Mouse (Mus musculus) embryo, embryonic 10 days (tissue): ENCODE measurements at regions not wholly inside any gene's neighbourhood (a gene's known extent, or its start where the extent isn't known, plus 50 kb on each side); places are given as distances from the start of the nearest gene placed in this dataset.

Source experiments
- DNase-seq: peaks from one replicate; pipeline ENCODE4 v3.0.0-alpha.2; 2015; ENCODE audit warnings: low spot score

DNA sequence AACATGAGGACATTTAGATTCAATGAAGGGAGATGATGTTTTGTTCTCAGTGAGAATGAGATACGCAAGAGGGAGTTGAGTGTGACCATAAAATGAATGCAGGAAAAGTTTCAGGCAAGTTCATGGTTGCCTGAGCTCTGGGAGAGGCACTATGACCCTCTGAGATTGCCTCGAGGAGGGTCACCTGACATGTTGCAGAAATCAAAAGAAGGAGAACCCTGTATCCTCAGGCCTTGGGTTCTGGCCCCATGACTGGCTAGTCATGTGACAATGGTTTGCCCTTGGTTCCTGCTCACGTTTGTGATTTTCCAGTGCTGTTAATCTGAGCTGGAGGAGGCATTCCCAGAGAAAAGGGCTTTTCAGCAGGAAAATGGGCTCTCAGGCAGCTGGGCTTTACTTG, 98.9 kb downstream of the Mab21l3 start:
- DNase-seq: no peak

DNA sequence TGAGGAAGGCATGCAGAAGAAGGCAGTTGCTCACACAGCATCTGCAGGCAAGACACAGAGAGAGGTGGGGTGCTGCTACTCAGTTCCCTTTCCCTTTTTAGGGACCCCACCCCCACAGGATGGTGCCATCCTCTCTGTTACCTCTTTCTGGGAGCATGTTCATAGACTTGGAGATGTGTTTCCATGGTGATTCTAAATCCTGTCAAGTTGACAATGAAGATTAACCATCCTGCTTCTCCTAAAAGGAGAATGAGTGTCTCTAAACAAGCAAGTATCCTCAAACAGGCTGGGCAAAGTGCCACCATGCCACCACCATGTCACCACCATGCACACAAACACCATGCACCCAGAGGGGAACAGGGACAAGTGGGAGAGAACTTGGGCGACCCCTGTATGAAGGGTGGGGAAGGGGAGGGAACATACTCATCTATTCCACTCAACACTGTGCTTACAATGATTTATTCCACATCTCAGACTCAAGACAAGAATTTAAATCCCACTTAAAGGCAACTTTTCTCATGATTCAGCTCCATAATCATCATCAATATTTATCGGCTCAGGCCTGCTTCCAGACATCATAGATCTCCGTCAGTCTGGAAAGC, 99.6 kb downstream of the Mab21l3 start:
- no peak for DNase-seq

DNA sequence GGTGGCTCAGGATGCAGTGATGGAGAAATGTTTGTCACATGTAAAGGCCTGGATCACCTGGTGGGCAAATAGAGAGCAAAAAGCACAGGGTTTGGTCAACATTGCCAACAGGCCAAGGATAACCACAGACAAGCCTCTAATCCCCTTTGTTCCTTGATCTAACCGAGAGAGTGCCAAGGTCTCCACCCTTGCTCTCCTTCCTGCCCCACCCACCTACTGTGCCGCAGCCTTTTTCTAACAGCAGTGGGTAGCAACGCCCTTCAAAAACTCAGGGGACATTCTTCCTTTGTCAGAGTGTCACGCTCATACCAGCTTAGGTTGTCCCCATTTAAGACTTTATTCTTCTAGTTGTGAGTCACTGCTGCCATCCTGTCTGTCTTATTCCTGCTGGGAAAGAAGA, 100.6 kb downstream of the Mab21l3 start:
- DNase-seq: no peak

DNA sequence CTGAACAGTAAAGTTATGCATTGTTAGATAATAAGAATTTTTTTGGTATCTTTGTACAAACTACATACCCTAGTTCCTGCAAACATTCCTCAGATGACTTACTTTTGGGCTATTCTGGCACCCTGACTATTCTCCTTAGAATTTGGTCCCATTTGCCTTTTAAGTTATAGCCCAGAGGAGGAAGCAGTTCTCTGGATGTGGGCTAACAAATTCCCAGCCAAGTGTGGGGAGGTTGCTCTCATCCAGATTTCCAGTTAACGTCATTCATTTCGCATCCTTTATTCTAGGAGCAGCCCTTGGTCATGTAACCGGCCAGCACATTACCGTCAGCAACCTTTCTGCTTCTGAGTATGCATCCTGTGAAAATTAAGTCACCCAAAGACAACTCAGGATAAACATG, 107.9 kb downstream of the Mab21l3 start:
- DNase-seq: no peak

DNA sequence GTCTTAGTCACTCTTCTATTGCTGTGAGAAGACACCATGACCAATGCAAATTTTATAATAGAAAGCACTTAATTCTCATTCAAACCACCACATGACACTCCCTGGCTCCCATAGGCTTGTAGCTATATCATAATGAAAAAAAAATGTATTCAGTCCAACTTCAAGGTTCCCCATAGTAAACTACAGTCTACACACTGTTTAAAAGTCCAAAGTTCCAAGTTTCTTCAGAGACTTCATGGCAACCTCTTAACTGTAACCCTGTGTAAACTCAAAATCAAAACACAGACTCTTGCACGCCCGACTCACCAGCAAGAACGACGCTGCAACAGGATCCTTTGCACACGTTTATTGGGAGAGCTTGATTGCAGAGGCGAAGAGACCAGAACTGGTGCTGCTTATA, 111.6 kb downstream of the Mab21l3 start:
- DNase-seq: no peak

DNA sequence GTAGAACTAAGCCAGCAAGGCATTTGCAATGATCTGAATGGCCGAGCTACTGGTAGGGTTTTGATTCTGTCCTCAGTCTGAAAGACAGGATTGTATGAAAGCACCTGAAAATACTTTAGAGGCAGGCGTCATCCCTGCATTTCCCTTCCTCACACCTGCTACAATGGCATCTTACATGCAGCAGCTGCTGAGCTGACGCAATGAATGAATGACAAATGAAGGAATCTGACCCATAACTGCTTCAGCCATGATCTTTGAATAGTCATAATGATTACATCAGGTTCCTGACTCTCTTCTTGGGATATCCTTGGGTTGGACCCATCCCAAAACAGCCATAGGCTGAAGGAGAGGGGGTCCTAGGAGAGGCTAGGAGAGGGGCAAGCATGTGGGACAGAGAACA, 119.7 kb downstream of the Mab21l3 start:
- DNase-seq: no peak

DNA sequence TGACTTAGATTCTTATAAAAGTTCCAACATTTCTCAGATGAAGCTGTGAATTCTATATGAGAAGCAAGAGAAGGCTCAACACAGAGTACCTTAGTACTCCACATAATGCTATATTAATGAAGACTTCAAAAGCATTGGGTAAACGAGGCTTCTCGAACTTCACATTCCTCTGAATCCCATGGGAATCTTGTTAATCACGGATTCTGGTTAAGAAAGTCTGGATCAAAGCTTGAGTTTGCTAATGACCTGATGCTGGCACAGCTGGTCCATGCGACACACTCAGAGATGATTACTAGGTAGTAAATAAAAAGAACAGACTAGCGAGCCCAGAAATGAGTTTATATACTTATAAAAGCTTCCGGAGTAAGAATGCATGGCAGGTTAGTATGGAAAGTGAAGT, 118.4 kb upstream of the Atp1a1 start:
- peak; percentile 29 for DNase-seq

DNA sequence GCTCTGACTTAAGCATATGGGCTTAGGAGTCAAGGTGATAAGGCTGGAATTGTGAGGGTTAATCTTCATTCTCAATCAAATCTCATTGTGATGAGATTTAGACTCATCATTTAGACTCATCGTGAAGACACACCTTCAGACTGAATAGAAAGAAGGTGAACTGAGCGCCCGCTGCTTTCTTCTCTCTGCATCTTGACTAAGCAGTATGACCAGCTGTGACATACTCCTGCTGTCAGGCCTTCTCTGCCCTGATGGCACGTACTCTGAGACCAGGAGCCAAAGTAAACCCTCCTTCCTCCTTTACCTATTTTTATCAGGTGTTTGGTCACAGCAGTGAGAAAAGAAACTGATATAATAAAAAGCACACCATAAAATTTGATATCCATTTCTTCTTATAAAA, 117.5 kb upstream of the Atp1a1 start:
- DNase-seq: no peak

DNA sequence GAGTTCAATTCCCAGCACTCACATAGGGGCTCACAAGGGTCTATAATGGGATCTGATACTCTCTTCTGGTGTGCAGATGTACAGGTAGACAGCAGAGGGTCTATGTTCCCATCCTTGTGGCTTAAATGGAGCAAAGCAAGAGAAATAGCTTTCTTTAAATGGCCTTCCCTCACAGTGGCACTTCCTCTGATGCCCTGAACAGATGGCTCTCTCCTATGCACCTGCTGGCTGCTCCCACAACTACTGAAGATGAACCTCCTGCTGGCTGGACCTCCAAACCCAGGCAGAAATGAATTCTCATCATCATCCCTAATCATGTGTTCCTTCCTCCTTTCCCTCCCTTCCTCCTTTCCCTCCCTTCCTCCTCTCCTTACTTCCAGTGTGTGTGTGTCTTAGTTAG, 110.9 kb upstream of the Atp1a1 start:
- no peak for DNase-seq

DNA sequence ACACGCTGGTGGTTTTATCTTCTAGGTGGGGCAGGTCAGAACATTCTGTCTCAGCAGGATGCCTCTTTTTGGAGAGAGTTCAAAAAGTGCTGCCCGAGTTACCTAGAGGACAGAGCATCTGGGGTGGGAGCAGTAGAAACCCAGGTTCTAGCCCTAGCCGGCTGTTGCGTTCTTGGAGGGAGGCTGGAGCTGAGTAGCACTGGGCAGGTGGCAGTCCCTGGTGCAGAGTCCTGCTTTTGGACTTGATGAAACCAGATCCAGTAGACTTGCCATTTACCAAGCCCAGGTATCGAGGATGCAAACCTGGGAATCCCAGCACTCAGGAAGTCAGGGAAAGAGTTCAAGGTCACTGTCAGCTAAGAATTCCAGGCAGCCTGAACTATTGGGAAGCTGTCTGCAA, 110.3 kb upstream of the Atp1a1 start:
- DNase-seq: no peak

DNA sequence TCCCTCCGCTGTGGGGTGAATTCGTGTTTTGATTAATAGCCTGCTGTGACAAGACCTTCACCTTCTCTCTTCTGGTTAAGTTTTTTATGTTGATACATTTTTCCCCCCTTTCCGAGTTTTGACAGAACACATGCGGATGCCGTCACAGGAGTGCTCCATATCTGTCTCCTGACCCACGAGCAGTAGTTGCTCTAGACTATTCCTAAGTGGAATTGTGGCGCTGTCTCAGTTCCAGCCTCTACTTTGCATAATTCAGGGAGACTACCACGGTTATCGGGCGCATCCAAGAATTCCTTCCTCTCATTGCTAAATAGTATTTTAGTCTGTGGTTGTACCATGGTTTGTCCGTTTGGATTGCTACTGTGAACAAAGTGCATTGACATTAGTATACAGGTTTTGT, 109.2 kb upstream of the Atp1a1 start:
- no peak for DNase-seq

DNA sequence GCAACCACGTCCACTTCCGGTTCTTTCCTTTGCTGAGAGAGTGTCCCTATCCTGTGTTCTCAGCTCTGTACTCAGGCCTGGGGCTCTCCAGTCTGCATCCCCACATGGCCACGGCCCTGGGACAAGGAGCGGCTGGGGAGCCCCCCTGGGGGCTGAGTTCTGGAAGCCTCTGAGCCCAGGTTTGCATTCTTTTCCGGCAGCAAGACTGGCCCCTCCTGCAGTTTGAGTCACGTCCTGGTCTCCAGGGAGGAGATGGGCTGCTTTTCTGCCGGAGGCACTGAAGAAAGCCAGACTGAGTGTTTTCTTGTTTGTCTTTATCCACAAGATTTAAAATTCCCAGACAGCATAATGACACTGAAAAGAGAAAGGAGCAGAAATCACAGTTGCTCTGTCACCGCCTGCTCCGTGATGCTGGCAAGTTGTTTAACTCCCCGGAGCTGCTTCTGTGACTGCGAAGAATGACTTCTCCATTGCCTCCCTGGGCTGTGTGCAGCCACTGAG, 108.7 kb upstream of the Atp1a1 start:
- peak; percentile 21 for DNase-seq

DNA sequence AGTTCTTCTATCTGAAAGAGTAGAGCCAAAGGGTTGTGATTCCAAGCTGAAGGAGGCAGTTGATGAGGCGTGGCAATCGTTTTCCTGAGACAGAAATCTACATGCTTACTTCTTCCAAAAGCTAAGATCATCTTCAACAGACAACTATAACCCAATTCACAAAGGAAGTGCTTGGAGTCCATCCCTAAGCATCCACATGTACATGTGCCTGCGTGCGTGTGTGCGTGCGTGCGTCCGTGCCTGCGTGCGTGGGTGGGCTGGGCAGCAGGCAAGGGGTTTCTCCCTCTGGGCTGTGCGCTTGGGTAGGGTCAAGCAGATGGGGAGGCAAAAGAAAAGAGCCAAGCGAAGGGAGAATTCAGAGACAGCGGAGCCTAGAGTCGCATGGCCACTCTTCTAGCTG, 108.2 kb upstream of the Atp1a1 start:
- DNase-seq: no peak

DNA sequence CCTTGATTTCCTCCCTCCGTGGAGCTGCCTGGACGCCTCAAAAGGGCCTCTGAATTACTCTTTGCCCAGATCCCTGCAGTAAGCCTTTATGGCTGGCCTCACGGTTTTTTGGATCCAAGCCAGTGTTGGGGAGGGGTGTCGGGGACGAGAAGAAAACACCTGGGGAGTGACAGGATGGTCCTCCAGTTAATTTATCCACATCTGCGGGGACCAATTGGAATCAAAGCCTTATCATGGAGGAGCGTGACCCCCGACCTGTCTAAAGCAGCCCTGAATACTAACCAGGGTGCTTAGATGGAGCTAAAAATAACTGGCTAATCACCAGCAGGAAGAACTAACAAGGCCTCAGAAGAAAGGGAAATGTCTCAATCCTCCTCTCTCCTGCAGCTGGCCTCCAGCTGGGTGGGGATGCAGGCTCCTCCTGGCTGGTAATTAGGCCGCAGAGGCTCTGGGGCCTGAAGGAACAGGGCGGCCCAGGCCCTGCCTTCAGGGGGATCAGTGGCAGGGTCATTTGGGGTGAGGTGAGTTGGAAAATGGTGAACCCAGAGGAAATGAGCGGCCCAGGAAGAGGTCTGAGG, 107.2 kb upstream of the Atp1a1 start:
- DNase-seq: peak; percentile 66

DNA sequence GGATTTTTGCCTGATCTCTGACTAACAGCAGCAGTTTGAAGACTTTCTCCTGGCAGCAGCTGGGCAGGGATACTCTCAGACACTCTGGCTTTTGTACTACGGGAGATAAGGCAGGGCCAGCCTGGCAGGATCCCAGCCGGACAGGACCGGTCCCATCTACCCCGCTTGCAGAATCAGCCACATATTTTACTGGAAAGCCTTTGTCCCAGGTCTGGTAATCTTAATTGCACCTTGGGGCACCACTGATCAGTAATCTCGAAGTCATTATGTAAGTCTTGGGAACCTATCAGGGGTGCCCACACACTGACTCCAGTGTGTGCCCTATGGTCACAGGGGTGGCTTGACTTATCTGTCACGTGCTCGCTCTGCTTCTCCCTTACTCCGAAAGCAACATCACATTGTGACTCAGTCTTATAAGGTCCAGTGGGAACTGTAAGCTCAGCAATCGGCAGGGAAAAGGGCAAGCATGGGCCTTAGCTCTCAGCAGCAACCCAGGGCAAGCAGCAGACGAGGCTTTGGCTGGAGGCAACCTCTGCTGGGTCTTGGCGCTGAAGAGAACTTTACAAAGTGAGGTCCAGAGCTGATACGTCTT, 105.0 kb upstream of the Atp1a1 start:
- no peak for DNase-seq

DNA sequence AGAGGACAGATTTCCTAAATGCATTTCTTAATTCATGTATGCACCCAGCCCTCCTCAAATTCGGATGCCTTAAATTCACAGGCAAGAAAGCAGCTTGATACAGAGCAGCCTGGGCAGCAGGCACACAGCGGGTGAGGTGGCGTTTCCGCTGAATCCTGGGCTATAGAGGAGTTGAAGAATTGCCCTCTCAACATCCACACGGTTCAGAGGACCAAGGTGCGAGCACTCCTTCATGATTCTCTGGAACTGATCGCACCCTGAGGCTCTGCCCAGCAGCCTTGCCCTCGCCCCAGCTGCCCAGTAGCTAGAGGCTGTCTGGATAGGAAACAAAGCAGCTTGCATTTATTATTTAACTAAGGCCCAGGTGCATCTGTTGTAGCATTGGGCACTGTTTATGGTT, 104.3 kb upstream of the Atp1a1 start:
- no peak for DNase-seq

DNA sequence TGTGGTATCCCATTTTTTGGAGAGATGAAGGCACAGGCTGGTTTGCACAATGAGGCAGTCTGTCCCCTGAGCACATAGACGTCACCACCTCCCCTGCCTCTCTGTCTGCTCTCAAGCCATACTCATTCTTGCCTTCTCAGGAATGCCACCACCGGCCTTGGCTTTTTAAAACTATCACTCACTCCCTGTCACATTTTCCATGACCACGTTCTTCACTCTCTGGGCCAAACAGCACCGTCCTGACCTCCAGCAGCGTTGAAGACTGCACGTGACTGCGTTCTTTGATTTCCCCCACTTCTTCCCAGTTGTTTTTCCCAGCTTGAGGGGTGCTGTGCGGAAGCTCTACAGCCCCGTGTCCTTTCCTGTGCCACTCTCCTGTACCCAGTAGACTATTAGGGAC, 100.4 kb upstream of the Atp1a1 start:
- peak; percentile 15 for DNase-seq

DNA sequence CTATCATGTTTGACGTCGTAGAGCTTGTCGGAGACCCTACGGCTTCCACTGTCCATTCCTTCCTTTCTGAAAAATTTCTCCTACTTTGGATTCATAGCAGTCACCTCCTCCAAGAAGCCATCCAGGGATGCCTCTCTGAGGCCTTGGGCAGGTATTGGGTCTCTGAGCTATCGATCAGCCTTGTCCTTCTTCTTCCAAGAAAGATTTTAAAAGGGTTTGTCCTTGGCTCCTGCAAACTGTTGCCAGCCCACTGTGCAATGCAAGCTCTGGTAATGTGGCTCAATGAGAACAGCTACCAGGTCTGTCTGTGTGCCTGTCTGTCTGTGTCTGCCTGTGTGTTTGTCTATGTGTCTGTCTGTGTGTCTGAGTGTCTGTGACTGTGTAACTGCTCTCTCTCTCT, 99.8 kb upstream of the Atp1a1 start:
- no peak for DNase-seq

DNA sequence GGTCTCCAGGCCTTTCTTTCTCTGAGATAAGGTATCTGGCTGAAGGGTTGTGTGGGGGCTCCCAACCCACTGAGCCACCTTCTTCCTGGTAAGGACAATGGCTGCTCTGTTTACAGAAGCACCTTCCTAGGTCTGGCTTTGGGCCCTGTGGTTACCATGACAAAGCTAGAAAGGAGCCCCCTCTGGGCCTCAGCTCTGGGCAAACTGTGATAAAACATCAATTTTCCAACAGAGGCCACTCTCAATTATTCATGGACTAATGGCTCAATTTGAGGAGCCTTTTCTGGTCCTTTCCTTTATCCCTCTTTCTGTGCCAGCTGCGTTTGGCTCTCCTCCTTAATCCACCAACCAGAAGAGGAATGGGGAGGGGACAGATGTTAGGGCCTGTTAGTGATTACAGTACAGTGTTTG, 97.3 kb upstream of the Atp1a1 start:
- DNase-seq: no peak

DNA sequence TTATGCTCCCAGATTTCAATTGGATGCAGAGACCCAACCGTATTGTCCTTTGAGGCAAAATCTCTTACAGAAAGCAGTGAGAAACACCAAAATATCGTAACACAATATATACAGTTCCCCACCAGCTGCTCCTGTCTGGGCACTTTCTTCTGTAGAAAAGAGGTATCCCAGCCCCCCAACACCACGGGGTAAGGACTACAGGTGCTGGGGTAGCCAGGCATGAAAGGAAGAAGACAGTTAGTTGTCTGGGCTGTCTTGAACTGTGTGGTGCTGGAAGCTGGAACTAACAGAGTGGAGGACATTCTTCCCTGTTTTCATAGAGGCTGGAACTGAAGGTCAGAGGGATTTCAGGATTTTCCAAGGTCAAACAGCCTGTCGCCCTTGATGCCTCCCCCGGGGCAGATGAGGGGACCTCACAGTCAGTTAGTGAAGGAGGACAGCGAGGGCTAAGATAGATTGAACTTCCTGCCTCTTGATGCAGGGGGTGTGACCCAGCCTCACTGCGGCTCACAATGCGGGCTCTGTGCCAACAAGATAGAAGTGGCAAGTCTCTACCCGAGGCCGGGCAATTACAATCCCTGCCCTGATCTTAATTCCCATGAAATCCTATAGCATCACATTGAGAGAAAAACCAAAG, 96.6 kb upstream of the Atp1a1 start:
- no peak for DNase-seq

DNA sequence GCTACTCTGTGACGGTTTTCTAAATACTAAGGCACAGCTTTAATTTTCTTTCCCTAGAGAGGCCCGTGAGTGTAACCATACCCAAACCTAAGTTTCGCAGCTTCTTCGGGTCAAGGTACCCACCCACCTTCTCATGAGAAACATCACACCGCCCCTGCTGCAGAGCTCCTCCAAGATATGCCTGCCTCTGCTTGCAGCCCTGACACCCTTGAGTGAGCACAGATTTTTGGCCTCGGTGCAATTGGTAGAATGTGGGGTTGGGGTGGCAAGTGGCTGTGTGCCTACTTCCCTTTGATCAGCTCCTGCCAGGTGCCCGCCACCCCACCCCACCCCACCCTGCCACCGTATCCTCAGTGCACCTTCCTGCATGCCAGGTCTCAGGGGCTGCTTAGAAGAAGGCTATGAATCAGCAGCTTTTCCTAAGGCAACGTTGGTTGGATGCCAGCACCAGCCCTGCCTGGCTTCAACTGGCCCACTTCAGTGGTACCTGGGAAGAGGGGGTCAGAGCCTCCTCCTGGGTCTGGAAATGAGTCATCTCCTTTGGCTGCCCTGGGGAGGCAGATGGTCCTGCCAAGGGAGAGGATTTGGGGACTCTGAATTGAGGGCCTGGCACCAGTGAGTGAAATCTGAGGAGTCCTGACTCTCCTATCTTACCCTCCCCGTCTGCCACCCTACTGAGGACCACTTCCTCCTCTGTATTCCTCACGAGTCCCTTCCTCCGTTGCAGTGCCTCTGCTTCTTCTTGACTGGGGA, 95.6 kb upstream of the Atp1a1 start:
- DNase-seq: no peak

DNA sequence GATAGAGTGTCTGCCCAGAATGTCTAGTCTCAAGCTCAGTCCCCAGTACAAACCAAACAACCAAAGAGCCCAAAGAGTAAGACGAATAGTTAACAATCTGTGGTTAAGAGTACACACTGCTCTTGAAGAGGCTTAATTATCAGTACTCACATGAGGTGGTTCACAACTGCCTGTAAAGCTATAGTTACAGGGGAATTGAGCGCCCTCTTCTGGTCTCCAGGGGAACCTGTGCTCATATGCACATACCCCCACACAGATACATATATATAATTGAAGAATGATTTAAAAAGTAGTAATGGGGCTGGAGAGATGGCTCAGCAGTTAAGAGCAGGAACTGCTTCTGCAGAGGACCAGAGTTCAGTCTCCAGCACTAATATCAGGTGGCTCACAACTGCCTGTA, 92.3 kb upstream of the Atp1a1 start:
- no peak for DNase-seq

DNA sequence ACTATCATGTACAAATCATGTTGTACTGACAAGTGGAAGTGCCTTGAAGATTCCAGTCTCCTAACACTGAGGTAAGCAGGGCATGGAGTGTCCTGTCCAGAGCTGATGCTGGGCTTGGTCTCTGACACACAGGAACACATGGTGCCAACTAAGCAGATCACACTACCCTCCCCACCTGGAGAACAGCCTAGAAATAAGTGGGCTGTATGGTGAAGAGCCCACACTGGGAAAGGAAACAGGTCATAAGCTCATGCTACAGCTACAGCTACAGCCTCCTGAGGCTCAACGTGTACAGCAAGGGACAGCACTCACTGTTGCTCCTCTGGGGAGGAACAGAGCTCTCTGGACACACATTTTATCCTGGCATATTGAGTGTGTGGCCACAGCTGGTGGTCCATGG, 89.8 kb upstream of the Atp1a1 start:
- no peak for DNase-seq
